Mouse (Mus musculus): Measurements from ENCODE around the gene B4galt4.

The B4galt4 gene

DNA sequence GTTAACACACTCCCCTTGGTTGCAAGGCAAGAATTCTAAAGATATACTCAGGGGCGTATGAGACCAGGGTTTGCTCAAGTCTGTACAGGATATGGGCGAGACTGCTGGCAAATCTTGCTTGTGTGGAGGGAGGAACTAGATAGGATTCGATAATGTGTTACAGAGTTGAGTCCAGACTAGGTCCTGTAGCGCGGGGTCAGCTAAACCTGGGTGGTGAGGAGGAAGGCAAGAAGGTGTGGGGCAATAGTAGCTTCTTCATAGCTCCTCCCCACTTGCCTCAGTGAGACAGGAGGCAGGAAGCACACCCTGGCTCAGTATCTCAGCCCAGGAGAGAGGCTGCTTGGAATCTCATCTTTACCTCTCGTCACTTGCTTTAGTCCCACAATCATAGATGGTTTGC lies 12.9 kb upstream of the B4galt4 start:
- no peak for DNase-seq (ENCODE audit: low spot score)

DNA sequence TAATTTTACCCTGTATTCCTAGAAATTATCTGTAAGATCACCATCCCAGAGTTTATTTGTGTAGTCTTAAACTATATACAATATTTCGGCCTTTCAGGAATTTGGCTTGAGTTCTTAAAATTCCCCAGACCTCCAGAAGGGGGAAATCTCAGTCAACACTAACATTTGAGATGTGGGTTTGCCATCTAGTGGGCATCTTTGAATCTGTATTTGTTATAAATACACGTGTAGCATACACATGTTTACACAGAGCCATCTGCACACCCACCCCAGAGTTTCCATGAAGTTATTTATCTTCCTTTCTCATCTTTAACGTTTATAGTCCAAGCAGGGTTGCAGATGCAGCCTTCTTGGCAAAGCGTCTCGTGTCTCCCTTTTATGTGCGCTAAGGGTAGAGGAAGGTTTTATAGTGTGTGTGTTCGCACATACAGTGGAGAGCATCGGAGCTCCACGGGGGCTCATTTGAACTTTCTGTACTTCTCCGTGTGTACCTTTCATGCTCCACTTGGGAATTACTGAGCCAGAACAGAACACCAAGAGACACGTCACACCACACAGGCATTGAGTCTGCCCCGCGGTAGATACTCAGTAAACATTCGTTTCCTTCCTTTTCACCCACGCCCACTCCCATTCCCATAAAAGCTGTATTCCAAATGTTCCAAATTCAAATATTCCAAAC lies 12.3 kb upstream of the B4galt4 start:
- peak; percentile 14 for DNase-seq (ENCODE audit: low spot score)

DNA sequence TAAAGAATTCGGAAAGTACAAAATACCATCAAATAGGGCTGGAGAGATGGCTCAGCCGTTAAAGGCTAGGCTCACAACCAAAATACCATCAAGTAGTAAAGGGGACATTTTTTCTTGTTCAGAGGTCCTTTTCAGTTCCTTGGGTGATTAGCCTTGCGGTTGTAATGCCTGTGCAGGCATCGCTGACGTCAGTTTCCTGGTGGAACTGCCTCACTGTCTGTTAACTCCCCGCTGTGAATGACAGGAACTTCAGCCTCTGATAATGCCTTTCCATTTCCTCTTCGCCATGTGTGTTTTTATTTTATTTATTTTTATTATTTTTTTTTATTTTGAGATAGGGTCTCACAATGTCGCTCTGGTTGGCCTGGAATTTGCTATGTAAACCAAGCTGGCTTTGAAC lies 11.1 kb upstream of the B4galt4 start:
- no peak for DNase-seq (ENCODE audit: low spot score)

DNA sequence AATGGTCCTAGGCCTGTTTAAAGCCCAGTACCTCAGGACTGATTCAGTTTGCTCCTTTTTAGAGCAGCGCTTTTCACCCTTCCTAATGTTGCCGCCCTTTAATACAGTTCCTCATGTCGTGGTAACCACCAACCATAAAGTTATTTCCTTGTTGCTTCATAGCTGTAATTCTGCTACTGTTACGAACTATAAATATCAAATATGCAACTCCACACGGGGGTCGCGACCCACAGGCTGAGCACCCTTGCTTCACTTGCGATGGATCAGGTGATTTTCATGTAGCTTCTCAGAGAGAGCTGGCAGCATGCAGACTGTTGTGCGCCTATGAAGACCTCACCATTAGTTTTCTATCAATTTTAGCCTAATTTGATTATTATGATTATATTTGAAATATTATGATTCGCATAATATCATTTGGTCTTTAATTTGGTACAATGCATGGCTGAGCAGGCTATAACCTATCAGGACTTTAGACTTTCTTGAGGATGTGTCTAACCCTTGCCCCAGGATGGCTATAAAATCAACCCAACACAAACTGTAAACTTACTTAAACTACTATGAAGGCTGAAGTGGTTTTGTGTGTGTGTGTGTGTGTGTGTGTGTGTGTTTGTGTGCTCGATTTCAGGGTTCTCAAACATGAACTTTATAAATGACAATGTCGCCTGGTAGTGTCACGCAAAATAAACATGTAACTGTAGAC lies 710 bp upstream of the B4galt4 start:
- no peak for DNase-seq (ENCODE audit: low spot score)

DNA sequence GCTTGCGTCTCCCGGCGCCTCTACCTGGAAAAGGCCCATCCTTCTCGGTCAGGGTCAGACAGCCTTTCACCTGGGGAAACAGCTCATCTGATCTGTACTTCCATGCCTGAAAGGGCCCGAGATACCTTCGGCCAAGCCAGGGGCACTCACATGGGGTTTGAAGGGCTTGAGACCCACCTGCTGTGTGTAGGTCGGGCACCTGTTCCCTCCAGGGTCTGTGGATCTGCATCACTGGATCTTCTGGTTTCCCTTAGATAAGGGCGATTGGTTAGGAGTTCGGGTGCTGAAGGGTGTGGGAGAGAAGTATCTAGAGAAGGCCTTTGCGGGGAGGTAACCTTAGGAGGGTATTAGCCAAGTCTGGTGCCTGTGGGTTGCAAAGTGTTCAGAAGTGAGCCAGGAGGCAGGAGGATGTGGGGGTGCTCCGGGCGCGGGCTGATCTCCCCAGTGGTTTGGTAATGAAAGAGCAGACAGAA lies 631 bp downstream of the B4galt4 start:
- DNase-seq (ENCODE audit: low spot score): no peak

DNA sequence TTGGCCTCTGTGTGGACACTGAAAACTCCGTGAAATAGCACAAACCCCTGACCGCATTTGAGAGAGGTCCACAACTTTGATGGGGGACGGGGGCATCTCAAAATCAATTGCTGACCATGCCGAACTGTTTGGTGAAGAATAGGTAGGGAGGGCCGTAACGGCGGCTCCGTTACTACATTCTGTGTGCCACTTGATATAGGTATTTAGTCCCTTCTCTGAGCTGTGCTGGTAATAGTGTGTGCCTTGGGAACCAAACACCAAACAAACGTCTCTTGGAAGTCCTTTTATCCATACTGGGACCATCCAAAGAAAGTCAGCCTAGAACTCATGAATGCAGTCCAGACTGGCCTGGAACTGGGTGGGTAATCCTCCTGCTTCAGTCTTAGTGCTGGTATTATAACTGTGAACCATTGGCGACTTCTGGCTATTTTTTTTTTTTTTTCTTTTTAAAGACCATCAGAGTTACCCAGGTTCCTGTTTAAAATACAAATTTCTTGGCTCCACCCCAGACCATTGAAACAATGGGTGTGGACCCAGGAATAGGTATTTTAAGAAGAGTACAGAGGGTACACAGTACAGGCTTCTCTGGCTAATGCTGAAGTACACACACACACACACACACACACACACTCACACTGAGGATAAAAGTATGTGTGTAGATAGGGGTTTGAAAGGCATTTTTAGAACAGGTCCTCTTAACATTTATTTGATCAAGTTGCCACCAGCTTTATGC lies 2.0 kb downstream of the B4galt4 start:
- no peak for DNase-seq (ENCODE audit: low spot score)

DNA sequence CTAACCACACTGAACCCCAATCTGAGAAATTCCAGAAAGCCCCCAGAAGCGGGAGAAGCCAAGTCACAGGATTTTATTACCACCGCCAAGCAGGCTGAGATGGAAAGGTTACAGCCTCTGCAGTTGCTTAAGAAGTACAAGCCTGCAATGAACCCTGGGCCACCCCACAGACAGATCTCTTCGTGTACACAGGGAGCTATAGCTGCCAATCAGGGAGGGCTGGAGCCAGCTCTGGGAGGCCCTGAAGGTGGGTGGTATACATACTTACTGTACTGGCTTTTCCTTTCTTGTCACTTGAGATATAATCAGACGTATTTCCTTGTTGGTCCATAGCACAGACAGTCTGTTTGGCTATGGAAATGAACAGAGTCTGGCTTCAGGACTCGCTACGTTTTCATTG lies 8.7 kb downstream of the B4galt4 start:
- no peak for DNase-seq (ENCODE audit: low spot score)

DNA sequence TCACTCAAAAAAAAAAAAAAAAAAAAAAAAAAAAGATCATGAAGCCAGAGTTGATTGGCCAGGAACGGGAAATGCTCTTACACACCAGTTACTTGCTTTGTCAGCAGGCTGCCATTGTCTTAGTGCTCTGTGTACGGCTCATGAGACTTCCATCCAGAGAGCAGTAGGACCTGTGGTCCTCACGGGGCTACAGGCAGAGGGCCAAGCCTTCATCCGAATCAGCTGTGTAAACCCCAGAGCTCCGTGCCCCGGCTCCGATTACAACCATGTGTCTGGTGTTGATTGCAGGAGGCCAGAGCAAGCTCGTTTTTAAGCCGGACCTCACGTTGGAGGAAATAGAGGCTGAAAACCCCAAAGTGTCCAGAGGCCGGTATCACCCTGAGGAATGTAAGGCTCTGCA lies 11.6 kb downstream of the B4galt4 start:
- no peak for DNase-seq (ENCODE audit: low spot score)

DNA sequence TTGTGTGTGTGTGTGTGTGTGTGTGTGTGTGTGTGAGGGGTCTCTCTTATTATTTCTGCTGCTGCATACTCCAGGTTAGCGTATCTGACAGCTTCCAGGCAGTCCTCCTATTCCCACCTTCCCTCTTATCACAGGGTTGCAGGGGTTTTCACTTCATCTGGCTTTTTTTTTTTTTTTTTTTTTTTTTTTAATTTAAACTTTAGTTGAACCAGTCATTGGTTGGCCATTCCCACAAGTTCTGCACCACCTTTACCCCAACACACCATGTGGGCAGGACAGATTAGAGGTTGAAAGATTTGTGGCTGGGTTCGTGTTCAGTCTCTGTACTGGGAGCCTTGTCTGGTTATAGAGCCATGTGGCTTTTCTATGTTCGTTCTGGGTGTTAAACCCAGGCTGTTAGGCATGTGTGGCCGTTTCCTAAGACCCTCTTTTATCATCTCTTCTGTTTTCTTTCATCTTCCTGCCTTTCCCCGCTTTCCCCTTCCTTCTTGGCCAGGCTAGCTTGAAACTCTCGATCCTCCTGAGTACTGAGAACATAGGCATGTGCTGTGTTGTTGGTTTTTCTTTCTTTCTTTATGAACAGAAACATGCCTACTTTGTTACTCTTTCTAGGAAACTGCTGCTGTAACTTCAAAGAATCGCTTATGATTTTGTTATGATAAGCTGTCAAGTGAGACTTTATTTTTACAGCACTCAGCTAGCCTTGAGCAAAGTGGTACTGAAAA lies 13.6 kb downstream of the B4galt4 start:
- no peak for DNase-seq (ENCODE audit: low spot score)

DNA sequence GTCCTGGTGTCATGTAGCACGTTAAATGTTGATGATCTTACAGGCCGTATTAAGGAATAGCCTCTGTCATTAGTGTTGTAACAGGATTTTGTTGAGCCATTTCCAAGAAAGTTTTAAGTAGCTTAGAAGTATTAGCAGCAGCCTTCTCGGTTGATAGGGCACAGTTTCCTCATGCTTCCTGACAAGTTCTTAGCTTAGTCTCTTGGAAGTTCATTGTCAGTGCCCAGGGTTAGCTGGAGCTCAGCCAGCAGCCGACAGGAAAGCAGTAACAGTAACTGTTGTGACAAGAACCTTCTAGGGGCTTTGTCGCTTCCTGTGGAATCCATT lies 14.1 kb downstream of the B4galt4 start:
- DNase-seq (ENCODE audit: low spot score): no peak

DNA sequence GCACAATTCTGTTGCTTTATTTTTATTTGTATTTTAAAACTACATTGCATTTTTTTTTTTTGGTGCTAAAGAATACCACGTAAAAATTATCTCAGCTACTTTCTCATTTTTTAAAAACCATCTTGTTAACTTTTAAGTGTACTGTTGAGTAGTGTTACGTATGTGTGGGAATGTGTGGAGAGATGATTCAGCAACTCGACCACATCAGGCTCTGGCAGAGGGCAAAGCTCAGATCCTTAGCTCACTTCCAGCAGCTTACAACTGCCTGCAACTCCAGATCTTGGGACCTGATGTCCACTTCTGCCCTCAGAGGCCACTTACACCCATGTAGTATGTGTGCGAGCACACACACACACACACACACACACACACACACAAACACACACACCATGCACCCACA lies 14.5 kb downstream of the B4galt4 start:
- DNase-seq (ENCODE audit: low spot score): no peak

DNA sequence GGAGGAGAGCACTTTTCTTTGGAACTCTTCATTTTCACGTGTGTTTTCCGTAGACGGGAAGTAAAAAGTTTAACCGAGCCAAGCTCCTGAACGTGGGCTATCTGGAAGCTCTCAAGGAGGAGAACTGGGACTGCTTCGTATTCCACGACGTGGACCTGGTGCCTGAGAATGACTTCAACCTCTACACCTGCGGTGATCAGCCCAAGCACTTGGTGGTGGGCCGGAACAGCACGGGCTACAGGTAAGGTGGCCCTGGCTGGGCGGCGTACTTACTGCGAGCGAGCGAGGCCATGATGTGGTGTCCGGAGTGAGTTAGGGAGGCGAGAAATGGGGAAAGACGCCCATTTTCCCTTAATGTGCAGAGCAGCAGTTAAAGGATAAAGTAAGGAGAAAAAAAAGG lies 15.6 kb downstream of the B4galt4 start:
- DNase-seq (ENCODE audit: low spot score): no peak

DNA sequence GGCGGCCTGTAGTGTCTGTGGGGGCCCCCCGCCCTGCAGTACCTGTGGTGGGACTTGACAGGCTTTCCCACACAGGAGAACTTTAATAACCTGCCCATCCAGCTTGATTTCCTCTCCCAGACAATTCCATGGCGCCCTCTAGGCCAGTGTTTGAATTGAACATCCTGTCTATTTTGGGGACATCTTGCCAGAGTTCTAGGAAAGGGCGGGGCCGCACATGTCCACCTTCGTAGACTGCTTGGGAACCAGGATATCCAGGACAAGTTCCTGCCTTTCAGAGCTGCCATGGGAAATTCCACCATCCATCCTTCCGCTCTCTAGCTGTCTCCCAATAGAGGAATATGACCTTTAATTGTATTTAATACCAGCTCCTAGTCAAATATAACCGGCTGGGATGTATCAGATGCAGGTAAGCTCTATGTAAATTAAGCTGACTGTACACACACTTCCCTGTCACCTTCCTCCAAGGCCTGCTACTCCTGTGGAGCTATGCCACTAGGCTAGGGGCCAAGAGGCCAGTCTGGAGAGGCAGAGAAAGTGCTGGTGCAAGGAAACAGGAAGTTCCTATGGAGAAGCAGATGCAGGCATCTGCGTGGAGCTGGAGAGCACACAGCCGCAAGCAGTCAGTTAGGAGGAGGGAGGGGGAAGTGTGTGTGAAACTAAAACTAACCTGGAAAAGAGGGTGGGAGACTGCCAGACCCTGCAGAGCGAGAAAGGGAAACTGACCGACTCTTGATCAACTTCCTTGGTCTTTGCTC lies 16.2 kb downstream of the B4galt4 start:
- no peak for DNase-seq (ENCODE audit: low spot score)

DNA sequence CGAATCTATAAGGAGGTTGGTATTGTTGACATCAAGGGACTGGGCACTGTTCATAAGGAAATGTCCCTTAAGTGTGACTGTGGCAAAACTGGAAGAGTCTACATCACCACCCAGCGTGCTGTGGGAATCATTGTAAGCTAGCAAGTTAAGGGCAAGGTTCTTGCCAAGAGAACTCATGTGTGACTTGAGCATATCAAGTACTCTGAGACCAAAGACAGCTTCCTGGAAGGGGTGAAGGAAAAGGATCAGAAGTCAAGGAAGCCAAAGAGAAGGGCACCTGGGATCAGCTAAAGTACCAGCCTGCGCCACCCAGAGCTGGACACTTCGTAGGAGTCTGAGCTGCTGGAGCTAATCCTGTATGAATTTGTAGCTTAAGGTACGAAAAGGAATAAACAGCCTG lies 18.2 kb downstream of the B4galt4 start:
- DNase-seq (ENCODE audit: low spot score): no peak

DNA sequence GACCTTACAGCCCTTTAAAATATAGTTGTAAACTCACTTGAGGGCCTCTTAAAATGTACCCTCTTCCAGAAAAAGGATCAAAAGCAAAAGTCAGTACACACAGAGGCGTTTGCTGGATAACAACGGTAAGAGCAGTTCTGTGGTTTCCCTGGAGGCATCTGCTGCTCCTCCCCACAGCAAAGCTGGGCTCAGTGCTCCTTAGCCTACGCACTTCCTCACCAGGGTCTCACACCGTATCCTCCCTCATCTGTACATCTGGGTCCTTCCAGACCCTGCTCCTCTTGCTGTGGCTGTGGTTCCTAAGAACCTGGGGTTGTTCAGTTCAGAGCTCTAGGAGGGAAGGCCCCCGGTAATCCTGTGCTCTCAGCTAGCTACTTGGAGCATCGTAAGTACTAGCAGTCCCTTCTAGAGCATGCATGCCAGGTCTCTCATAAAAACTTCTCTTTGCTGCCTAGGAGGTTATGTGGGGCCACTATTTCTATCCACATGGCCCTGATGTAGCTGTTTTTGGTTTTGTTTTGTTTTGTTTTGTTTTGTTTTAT lies 18.8 kb downstream of the B4galt4 start:
- DNase-seq (ENCODE audit: low spot score): no peak

DNA sequence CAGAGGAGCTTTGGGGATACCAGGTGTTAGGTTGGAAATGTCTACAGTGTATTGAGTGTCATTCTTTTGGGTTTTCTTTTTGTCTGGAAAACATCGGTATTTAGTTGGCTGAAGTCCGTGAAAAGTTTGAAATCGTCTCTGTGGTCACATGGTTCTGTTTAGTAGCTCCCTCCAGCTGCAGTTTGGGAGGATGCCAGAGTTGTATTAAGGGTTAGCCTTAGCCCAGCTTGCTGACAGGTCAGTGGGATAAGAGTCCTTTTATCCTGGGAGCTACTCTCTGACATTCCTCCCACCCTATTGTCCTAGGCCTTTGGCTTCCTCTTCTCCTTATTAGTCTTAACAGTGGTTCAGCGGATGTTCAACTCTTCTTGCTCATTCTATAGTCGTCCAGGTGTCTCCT lies 19.9 kb downstream of the B4galt4 start:
- no peak for DNase-seq (ENCODE audit: low spot score)

DNA sequence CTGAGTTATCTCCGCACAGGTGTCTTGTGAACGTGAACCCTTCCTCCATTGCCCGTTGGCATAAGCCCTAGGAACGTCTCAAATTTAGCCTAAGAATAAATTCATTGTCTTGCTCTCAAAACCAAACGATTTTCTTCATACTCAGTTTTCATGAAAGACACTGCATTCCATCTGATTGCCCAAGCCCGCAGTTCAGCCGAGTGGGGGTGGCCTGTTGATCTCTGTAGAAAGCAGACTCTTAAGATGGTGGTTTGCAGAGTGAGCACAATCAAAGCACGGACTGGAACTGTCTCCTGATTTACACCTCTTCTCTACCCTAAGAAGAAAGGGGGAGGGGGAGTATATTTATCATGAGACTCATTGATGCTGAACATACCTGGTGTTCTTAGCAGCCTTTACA lies 20.3 kb downstream of the B4galt4 start:
- DNase-seq (ENCODE audit: low spot score): no peak

DNA sequence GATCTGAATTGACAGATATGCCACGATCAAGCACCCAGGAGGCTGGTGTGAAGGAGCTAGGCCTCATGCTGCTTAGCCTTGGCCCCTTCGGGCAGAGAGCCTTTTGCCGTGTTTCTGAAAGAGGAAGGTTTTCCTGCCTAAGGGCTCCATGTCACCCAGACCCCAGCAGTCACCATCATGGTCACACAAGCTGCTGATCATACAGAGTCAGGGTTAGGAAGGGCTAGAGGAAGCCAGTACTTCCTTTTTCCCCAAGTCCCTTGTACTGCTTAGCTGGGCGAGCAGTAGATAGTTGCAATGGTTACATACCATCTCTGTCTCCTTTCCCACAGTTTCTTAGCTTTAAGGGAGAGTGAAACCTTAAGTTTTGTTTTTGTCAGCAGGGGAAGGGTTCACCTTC lies 21.4 kb downstream of the B4galt4 start:
- no peak for DNase-seq (ENCODE audit: low spot score)

DNA sequence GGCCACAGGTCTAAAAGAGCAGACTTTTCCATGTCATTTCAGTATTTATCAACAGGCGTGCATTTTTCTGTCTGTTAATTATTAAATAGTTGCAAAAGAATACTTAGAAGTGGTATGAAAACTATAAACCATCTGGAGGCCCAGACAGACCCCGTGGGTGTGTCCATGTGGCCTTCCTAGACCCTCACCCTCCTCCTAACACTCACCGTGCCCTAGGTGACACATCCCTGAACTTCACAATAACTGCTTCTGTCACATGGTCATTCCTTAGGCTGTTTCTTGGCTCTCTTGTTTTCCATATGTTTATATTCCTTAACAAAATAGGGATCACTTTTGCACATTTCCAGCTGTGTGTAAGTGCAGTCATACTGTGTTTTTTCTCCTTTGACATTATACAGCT lies 24.6 kb downstream of the B4galt4 start:
- no peak for DNase-seq (ENCODE audit: low spot score)

DNA sequence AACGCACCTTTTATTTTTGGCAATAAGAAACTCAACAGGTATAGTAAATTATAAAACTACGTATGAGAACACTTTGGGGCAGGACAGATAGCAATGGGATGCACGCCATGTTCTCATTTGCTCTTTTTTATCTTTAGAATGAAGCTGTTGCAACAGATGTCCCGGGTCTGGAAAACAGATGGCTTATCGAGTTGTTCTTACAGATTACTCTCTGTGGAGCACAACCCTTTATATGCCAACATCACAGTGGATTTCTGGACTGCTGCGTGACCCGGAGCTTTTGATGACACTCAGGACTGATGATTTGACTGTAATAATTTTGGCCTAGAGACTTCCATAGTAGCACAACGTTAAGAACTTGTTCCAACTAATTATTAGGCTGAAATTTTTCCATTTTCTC lies 25.7 kb downstream of the B4galt4 start:
- no peak for DNase-seq (ENCODE audit: low spot score)

DNA sequence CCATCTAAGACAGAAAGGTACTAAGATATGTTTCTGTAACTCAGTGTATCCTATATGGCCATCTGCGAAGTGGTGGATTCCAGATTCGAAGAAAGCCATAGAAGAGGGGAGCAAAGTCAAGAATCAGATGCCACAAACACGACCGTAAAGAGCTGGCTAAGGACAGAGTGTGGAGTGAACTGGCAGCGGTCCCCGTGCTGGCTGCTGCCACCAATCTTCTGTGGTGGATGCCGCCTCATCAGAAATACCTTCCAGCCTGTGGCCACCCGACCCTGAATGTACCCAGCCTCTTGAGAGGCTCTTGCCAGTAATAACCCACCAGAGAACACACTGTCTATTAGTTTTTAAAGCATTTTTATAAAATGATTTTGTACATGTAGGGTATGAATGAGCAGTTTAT lies 26.3 kb downstream of the B4galt4 start:
- no peak for DNase-seq (ENCODE audit: low spot score)

DNA sequence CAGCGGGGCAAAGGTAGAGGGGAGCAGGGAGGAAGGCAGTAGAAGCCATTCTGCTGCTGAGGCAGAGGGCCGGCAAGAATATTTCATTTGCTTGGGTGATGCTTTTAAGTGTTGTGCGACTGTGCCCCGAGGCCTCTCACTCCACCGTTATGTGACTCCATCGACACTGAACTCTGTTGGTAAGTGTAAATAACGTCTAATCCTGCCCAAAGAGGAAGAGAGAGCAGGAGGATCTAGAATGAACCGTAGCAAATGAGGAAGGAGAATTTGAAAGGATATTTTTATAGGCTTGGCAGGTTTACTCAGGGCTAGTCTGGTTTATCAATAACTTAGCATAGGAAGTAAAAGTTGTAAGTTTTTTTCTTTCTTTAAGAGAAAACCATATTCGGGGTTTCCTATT lies 27.5 kb downstream of the B4galt4 start:
- DNase-seq (ENCODE audit: low spot score): no peak

All from MN1 (cell line).